ENCODE assay signal across 9 mouse cellular contexts in the genomic region with DNA sequence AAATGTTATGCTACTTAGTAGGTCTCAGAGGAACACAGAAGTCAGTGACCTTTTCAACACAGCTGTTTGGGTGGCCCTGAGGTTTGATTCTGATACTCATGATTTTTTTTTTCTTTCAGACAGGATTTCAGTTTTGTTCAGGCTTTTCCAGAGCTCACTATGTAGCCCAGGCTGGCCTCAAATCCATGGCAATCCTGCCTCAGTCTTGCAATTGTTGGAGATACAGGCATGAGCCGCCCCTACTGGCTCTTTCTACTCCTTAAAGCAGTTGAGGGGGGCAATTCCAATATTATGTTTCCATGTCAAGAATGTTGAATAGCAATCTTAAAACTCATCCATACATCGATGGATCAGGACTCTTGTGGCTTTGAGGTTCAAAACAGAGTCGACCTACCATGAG. TPM values are rescaled to one million over a fixed set of nuclear protein-coding genes. Genes with fewer than 3 reads are reported as not detected.
DNase-seq lines count a peak whose midpoint lies in the region; ATAC-seq lines count a peak whose summit lies in the region.
"Had no signal": no experiment of that assay in that cellular context is flagged by ENCODE, and none has a peak within 500 bp of the region (broad histone marks: within the 10 kb centered on the region; RNA-seq: fewer than 3 reads in every experiment).

No protein-coding gene starts in this region.

- WGBS in kidney, embryonic 14.5 days, result 74% methylated on average over 3 of the region's 3 CpGs
- 69% methylated on average over 3 of the region's 3 CpGs for WGBS in embryonic facial prominence, embryonic 13.5 days
- WGBS in hindbrain, embryonic 14.5 days, result 71% methylated on average over 3 of the region's 3 CpGs
- 62% methylated on average over 3 of the region's 3 CpGs for WGBS in midbrain, embryonic 13.5 days

- H3K27me3 ChIP-seq in kidney, embryonic 14.5 days (ENCODE audit: control insufficient read depth, insufficient read depth, low read length), result no peaks in the 10 kb centered on the region
- no peaks in the 10 kb centered on the region; the same call in 1 of the 2 replicates for H3K27me3 ChIP-seq in embryonic facial prominence, embryonic 13.5 days
- no peaks in the 10 kb centered on the region for H3K27me3 ChIP-seq in hindbrain, embryonic 14.5 days (ENCODE audit: control insufficient read depth, insufficient read depth, low read length)
- no peaks in the 10 kb centered on the region for H3K27me3 ChIP-seq in midbrain, embryonic 13.5 days

- H3K9ac ChIP-seq in kidney, embryonic 14.5 days (ENCODE audit: low read depth, low read length), result no peak overlapping the region
- H3K9ac ChIP-seq in embryonic facial prominence, embryonic 13.5 days, result peak overlapping the region; percentile 41
- H3K9ac ChIP-seq in hindbrain, embryonic 14.5 days, result peak overlapping the region; percentile 37; the same call in 1 of the 2 replicates
- no peak overlapping the region for H3K9ac ChIP-seq in midbrain, embryonic 13.5 days (replicated peaks)

- H3K4me2 ChIP-seq in kidney, embryonic 14.5 days (replicated peaks; ENCODE audit: low read depth, low read length), result peak overlapping the region; percentile 10; the same call in 1 of the 2 replicates
- peak overlapping the region; percentile 44 for H3K4me2 ChIP-seq in embryonic facial prominence, embryonic 13.5 days
- H3K4me2 ChIP-seq in hindbrain, embryonic 14.5 days (replicated peaks), result peak overlapping the region; percentile 41
- H3K4me2 ChIP-seq in midbrain, embryonic 13.5 days (replicated peaks), result peak overlapping the region; percentile 26

- ATAC-seq in kidney, embryonic 14.5 days (ENCODE audit: low FRiP score, low TSS enrichment), result no peak
- no peak for ATAC-seq in embryonic facial prominence, embryonic 13.5 days (ENCODE audit: insufficient number of reproducible peaks, insufficient read depth, low FRiP score, low TSS enrichment, low read depth)
- ATAC-seq in hindbrain, embryonic 14.5 days (ENCODE audit: low FRiP score), result no peak
- ATAC-seq in midbrain, embryonic 13.5 days, result no peak

- peaks cover 22% of the 10 kb centered on the region for H3K36me3 ChIP-seq in kidney, embryonic 14.5 days (ENCODE audit: control insufficient read depth, insufficient read depth, low read length)
- H3K36me3 ChIP-seq in embryonic facial prominence, embryonic 13.5 days, result peaks cover 22% of the 10 kb centered on the region
- H3K36me3 ChIP-seq in hindbrain, embryonic 14.5 days (replicated peaks; ENCODE audit: control insufficient read depth, insufficient read depth), result peaks cover 24% of the 10 kb centered on the region
- H3K36me3 ChIP-seq in midbrain, embryonic 13.5 days, result peaks cover 24% of the 10 kb centered on the region

- no peak overlapping the region; the same call in 1 of the 2 replicates for H3K27ac ChIP-seq in kidney, embryonic 14.5 days (ENCODE audit: low read depth, low read length)
- H3K27ac ChIP-seq in embryonic facial prominence, embryonic 13.5 days, result peak overlapping the region; percentile 60
- H3K27ac ChIP-seq in hindbrain, embryonic 14.5 days, result peak overlapping the region; percentile 78
- H3K27ac ChIP-seq in midbrain, embryonic 13.5 days, result peak overlapping the region; percentile 70

- H3K9me3 ChIP-seq in kidney, embryonic 14.5 days (ENCODE audit: control insufficient read depth, low read length), result no peaks in the 10 kb centered on the region
- H3K9me3 ChIP-seq in embryonic facial prominence, embryonic 13.5 days, result no peaks in the 10 kb centered on the region
- no peaks in the 10 kb centered on the region for H3K9me3 ChIP-seq in hindbrain, embryonic 14.5 days (ENCODE audit: control insufficient read depth, low read length)
- no peaks in the 10 kb centered on the region for H3K9me3 ChIP-seq in midbrain, embryonic 13.5 days

- H3K4me3 ChIP-seq in kidney, embryonic 14.5 days (ENCODE audit: low read length), result peak overlapping the region; percentile 1; the same call in 1 of the 2 replicates
- peak overlapping the region; percentile 34 for H3K4me3 ChIP-seq in embryonic facial prominence, embryonic 13.5 days
- peak overlapping the region; percentile 58; the same call in 1 of the 2 replicates for H3K4me3 ChIP-seq in hindbrain, embryonic 14.5 days (replicated peaks; ENCODE audit: low read length)
- peak overlapping the region; percentile 25; the same call in 1 of the 2 replicates for H3K4me3 ChIP-seq in midbrain, embryonic 13.5 days (replicated peaks)

- peaks cover 7% of the 10 kb centered on the region; the same call in 1 of the 2 replicates for H3K4me1 ChIP-seq in kidney, embryonic 14.5 days (ENCODE audit: control insufficient read depth, insufficient read depth, low read length)
- H3K4me1 ChIP-seq in embryonic facial prominence, embryonic 13.5 days, result peaks cover 7% of the 10 kb centered on the region
- H3K4me1 ChIP-seq in hindbrain, embryonic 14.5 days (replicated peaks; ENCODE audit: control insufficient read depth, insufficient read depth, low read length), result peaks cover 15% of the 10 kb centered on the region
- H3K4me1 ChIP-seq in midbrain, embryonic 13.5 days (replicated peaks), result peaks cover 13% of the 10 kb centered on the region

- no peak for DNase-seq in kidney, adult 11 months
- DNase-seq in hindbrain, embryonic 14.5 days (ENCODE audit: low spot score), result peak; percentile 34
- no peak for DNase-seq in right cerebral cortex, adult 18-20 months
- no peak for DNase-seq in gastrocnemius, adult 8-10 months (ENCODE audit: low spot score in 2 of 2)
- no peak for DNase-seq in lung, postnatal 4 days

RNA-seq across cellular contexts. Expression of a gene that starts 0.5 kb away (rescaled TPM):
- 146 and 150 TPM in 2 replicates for polyA plus RNA-seq in kidney, embryonic 14.5 days (2014; fragmentation: Nextera tagmentation; extraction: Ambion mirVana)
- 110 and 112 TPM in 2 replicates for polyA plus RNA-seq in embryonic facial prominence, embryonic 13.5 days (2015; fragmentation: Nextera tagmentation; extraction: Ambion mirVana)
- polyA plus RNA-seq in hindbrain, embryonic 14.5 days (2014; fragmentation: Nextera tagmentation; extraction: Ambion mirVana), result 132 and 141 TPM in 2 replicates
- polyA plus RNA-seq in midbrain, embryonic 13.5 days (2015; fragmentation: Nextera tagmentation; extraction: Ambion mirVana), result 155 and 161 TPM in 2 replicates
- total RNA-seq in gastrocnemius, adult 8-10 months (2022), result 10 to 100 TPM; 38.7 to 46.5 (median 44.1) TPM

RNA-seq across cellular contexts. Expression of a gene that starts 40.1 kb away (rescaled TPM):
- not detected in 2 replicates for polyA plus RNA-seq in kidney, embryonic 14.5 days (2014; fragmentation: Nextera tagmentation; extraction: Ambion mirVana)
- polyA plus RNA-seq in embryonic facial prominence, embryonic 13.5 days (2015; fragmentation: Nextera tagmentation; extraction: Ambion mirVana), result 1.7 and 2.1 TPM in 2 replicates
- polyA plus RNA-seq in hindbrain, embryonic 14.5 days (2014; fragmentation: Nextera tagmentation; extraction: Ambion mirVana), result 232 and 253 TPM in 2 replicates
- 97.4 and 99.9 TPM in 2 replicates for polyA plus RNA-seq in midbrain, embryonic 13.5 days (2015; fragmentation: Nextera tagmentation; extraction: Ambion mirVana)
- total RNA-seq in gastrocnemius, adult 8-10 months (2022), result not detected
- total RNA-seq: common myeloid progenitor, adult 5-6 weeks had no signal

RNA-seq across cellular contexts. Expression of a gene that starts 41.8 kb away (rescaled TPM):
- polyA plus RNA-seq in kidney, embryonic 14.5 days (2014; fragmentation: Nextera tagmentation; extraction: Ambion mirVana), result 41.5 and 51.6 TPM in 2 replicates
- 9.9 and 13.8 TPM in 2 replicates for polyA plus RNA-seq in embryonic facial prominence, embryonic 13.5 days (2015; fragmentation: Nextera tagmentation; extraction: Ambion mirVana)
- polyA plus RNA-seq in hindbrain, embryonic 14.5 days (2014; fragmentation: Nextera tagmentation; extraction: Ambion mirVana), result 1.0 and 1.7 TPM in 2 replicates
- 0.84 and 1.1 TPM in 2 replicates for polyA plus RNA-seq in midbrain, embryonic 13.5 days (2015; fragmentation: Nextera tagmentation; extraction: Ambion mirVana)
- total RNA-seq in gastrocnemius, adult 8-10 months (2022), result 1,000 to 10,000 TPM; 2,187 to 2,605 (median 2,481) TPM
- total RNA-seq: common myeloid progenitor, adult 5-6 weeks had no signal

RNA-seq across cellular contexts. Expression of a gene that starts 54.0 kb away (rescaled TPM):
- polyA plus RNA-seq in kidney, embryonic 14.5 days (2014; fragmentation: Nextera tagmentation; extraction: Ambion mirVana), result 0.08 TPM in 1 of 2 replicates, not detected in the other
- polyA plus RNA-seq in embryonic facial prominence, embryonic 13.5 days (2015; fragmentation: Nextera tagmentation; extraction: Ambion mirVana), result 0.37 and 0.54 TPM in 2 replicates
- polyA plus RNA-seq in hindbrain, embryonic 14.5 days (2014; fragmentation: Nextera tagmentation; extraction: Ambion mirVana), result 26.1 and 34.8 TPM in 2 replicates
- 11.1 and 14.0 TPM in 2 replicates for polyA plus RNA-seq in midbrain, embryonic 13.5 days (2015; fragmentation: Nextera tagmentation; extraction: Ambion mirVana)
- total RNA-seq in gastrocnemius, adult 8-10 months (2022), result under 1 TPM in 3 of 4 experiments, not detected in 1; 0.07 to 0.31 (median 0.08) TPM

RNA-seq across cellular contexts. Expression of a gene that starts 56.8 kb away (rescaled TPM):
- 39.6 and 43.5 TPM in 2 replicates for polyA plus RNA-seq in kidney, embryonic 14.5 days (2014; fragmentation: Nextera tagmentation; extraction: Ambion mirVana)
- 16.1 and 17.0 TPM in 2 replicates for polyA plus RNA-seq in embryonic facial prominence, embryonic 13.5 days (2015; fragmentation: Nextera tagmentation; extraction: Ambion mirVana)
- polyA plus RNA-seq in hindbrain, embryonic 14.5 days (2014; fragmentation: Nextera tagmentation; extraction: Ambion mirVana), result 18.0 and 22.9 TPM in 2 replicates
- 11.2 and 12.8 TPM in 2 replicates for polyA plus RNA-seq in midbrain, embryonic 13.5 days (2015; fragmentation: Nextera tagmentation; extraction: Ambion mirVana)
- 100 to 1,000 TPM; 283 to 320 (median 317) TPM for total RNA-seq in gastrocnemius, adult 8-10 months (2022)
- total RNA-seq: common myeloid progenitor, adult 5-6 weeks had no signal

Comparison
In these comparisons a context has a peak if more than half of its experiments do, and no peak if none do; other contexts are left out.
1. H3K4me3 ChIP-seq: peak in every context shown above with its lines; median percentile 58 in hindbrain, embryonic 14.5 days; 34 in embryonic facial prominence, embryonic 13.5 days; 25 in midbrain, embryonic 13.5 days; 1 in kidney, embryonic 14.5 days.
2. H3K9ac ChIP-seq: peak in embryonic facial prominence, embryonic 13.5 days (single experiment) and hindbrain, embryonic 14.5 days (single experiment); none in kidney, embryonic 14.5 days (single experiment) and midbrain, embryonic 13.5 days (single experiment).
3. RNA of a gene that starts 40.1 kb away (polyA plus RNA-seq): 232 to 253 TPM in hindbrain, embryonic 14.5 days and 97.4 to 99.9 TPM in midbrain, embryonic 13.5 days; 1.7 to 2.1 TPM in embryonic facial prominence, embryonic 13.5 days and not detected in kidney, embryonic 14.5 days; every median in the first group is over 10 times any median in the second.
4. Peak in every context shown above with its lines, with median percentiles within 50 percentile points of each other: H3K4me2 ChIP-seq.